Mouse (Mus musculus) forebrain, embryonic 16.5 days (tissue): ENCODE results near the gene Kcnma1. TPM values are rescaled to one million over a fixed set of nuclear protein-coding genes. Genes with fewer than 3 reads are reported as not detected.
A peak's percentile ranks its signal among the peaks of the same experiment; 100 is the strongest.

Experiments used
- ATAC-seq: fragments of 200-750 bp; cut with Nextera tagmentation; 2 replicates; pipeline ENCODE4 v1.8.0; 2017; ENCODE audit warnings: mild to moderate bottlenecking, moderate library complexity
- H3K27ac ChIP-seq: fragments of 300-500 bp; sonication (generic); 2 replicates; pipeline ENCODE4 v1.5.1; 2014; ENCODE audit warnings: low read length, control low read depth
- H3K27me3 ChIP-seq: fragments of 300-500 bp; sonication (generic); replicated peaks from 2 replicates; pipeline ENCODE4 v1.6.1; 2014; ENCODE audit warnings: low read length; ENCODE audit not compliant: control insufficient read depth, insufficient read depth
- H3K36me3 ChIP-seq: fragments of 300-500 bp; sonication (generic); 2 replicates; pipeline ENCODE4 v1.6.1; 2014; ENCODE audit not compliant: control insufficient read depth, insufficient read depth
- H3K4me1 ChIP-seq: fragments of 300-500 bp; sonication (generic); replicated peaks from 2 replicates; pipeline ENCODE4 v1.6.1; 2014; ENCODE audit warnings: low read length; ENCODE audit not compliant: control insufficient read depth, insufficient read depth
- H3K4me2 ChIP-seq: fragments of 300-500 bp; sonication (generic); 2 replicates; pipeline ENCODE4 v1.6.1; 2014; ENCODE audit warnings: mild to moderate bottlenecking, low read length, control low read depth
- H3K4me3 ChIP-seq: fragments of 300-500 bp; sonication (generic); replicated peaks from 2 replicates; pipeline ENCODE4 v1.5.1; 2014; ENCODE audit warnings: mild to moderate bottlenecking, low read length, control low read depth
- H3K9ac ChIP-seq: fragments of 300-500 bp; sonication (generic); replicated peaks from 2 replicates; pipeline ENCODE4 v1.6.1; 2014; ENCODE audit warnings: low read depth, low read length, control low read depth
- H3K9me3 ChIP-seq: fragments of 300-500 bp; sonication (generic); 2 replicates; pipeline ENCODE4 v1.6.1; 2016; ENCODE audit warnings: low read length; ENCODE audit not compliant: control insufficient read depth
- WGBS: fragments of 180-500 bp; shearing (Covaris S2); extraction: QIAGEN DNeasy Blood & Tissue Kit; methylation state at CpG from one replicate; pipeline ENCODE4 v1.1.7; 2014; 5-methylcytosine and 5-hydroxymethylcytosine counted together
- polyA plus RNA-seq: library from polyadenylated mRNA; unstranded; fragments of >200 nt; fragmentation: Nextera tagmentation; extraction: Ambion mirVana; gene quantifications from 2 replicates; pipeline ENCODE4 v1.2.1, GENCODE M21; 2015

The Kcnma1 gene
- polyA plus RNA-seq, 1 experiment from 2014 or later = 12.3 TPM

GRCm38 (mm10) chr14:23602937-23603336, 411.4 kb downstream of the Kcnma1 start:
- WGBS = 16% methylated on average over 4 of the region's 4 CpGs
- Histone ChIP-seq H3K27ac (no peak overlapping the region), H3K4me1 (no peaks in the 10 kb centered on the region), H3K27me3 (no peaks in the 10 kb centered on the region), H3K36me3 (no peaks in the 10 kb centered on the region), H3K4me2 (no peak overlapping the region), H3K9ac (no peak overlapping the region), H3K4me3 (no peak overlapping the region), H3K9me3 (no peaks in the 10 kb centered on the region)
- ATAC-seq = no peak

GRCm38 (mm10) chr14:23602054-23602453, 412.2 kb downstream of the Kcnma1 start:
- no peak overlapping the region for H3K27ac ChIP-seq

GRCm38 (mm10) chr14:23594629-23595028, 419.7 kb downstream of the Kcnma1 start:
- H3K9ac ChIP-seq = no peak overlapping the region
- no peaks in the 10 kb centered on the region for H3K27me3 ChIP-seq
- H3K4me2 ChIP-seq = no peak overlapping the region
- no peak for ATAC-seq
- H3K4me3 ChIP-seq = no peak overlapping the region
- H3K36me3 ChIP-seq = no peaks in the 10 kb centered on the region
- no peak overlapping the region for H3K27ac ChIP-seq
- no peaks in the 10 kb centered on the region for H3K9me3 ChIP-seq
- 87% methylated on average over 5 of the region's 5 CpGs for WGBS
- no peaks in the 10 kb centered on the region; the same call in 1 of the 2 replicates for H3K4me1 ChIP-seq

More at GRCm38 (mm10) chr14:23602054-23602453, 412.2 kb downstream of the Kcnma1 start:
- no peak for ATAC-seq
- 67% methylated on average over 2 of the region's 2 CpGs for WGBS
- H3K4me1 ChIP-seq = no peaks in the 10 kb centered on the region
- no peak overlapping the region for H3K4me3 ChIP-seq
- no peaks in the 10 kb centered on the region for H3K36me3 ChIP-seq
- no peaks in the 10 kb centered on the region for H3K27me3 ChIP-seq
- H3K9me3 ChIP-seq = no peaks in the 10 kb centered on the region
- H3K9ac ChIP-seq = no peak overlapping the region
- no peak overlapping the region for H3K4me2 ChIP-seq

- WGBS = 7% methylated on average over 6 of the region's 6 CpGs
- Histone ChIP-seq H3K27ac (no peak overlapping the region), H3K4me2 (no peak overlapping the region), H3K4me1 (no peaks in the 10 kb centered on the region; the same call in 1 of the 2 replicates), H3K36me3 (no peaks in the 10 kb centered on the region), H3K27me3 (no peaks in the 10 kb centered on the region), H3K9me3 (no peaks in the 10 kb centered on the region), H3K4me3 (no peak overlapping the region), H3K9ac (no peak overlapping the region)
- no peak for ATAC-seq
Measured at GRCm38 (mm10) chr14:23592826-23593447, 421.4 kb downstream of the Kcnma1 start.

GRCm38 (mm10) chr14:23589744-23590481, 424.4 kb downstream of the Kcnma1 start:
- no peak overlapping the region for H3K27ac ChIP-seq
- 79% methylated on average over 6 of the region's 7 CpGs for whole genome bisulfite sequencing
- no peaks in the 10 kb centered on the region; the same call in 1 of the 2 replicates for H3K4me1 ChIP-seq
- H3K4me3 ChIP-seq = no peak overlapping the region
- H3K4me2 ChIP-seq = no peak overlapping the region
- no peaks in the 10 kb centered on the region for H3K27me3 ChIP-seq
- no peak for ATAC-seq
- no peaks in the 10 kb centered on the region for H3K36me3 ChIP-seq
- no peak overlapping the region for H3K9ac ChIP-seq
- no peaks in the 10 kb centered on the region for H3K9me3 ChIP-seq

GRCm38 (mm10) chr14:23587451-23587850, 426.8 kb downstream of the Kcnma1 start:
- WGBS = 83% methylated on average over 9 of the region's 9 CpGs

GRCm38 (mm10) chr14:23583235-23583634, 431.1 kb downstream of the Kcnma1 start:
- 17% methylated on average over 2 of the region's 2 CpGs for WGBS
- peak; percentile 52 for ATAC-seq
- no peaks in the 10 kb centered on the region for H3K36me3 ChIP-seq
- no peaks in the 10 kb centered on the region for H3K27me3 ChIP-seq
- no peaks in the 10 kb centered on the region for H3K4me1 ChIP-seq
- no peak overlapping the region for H3K4me2 ChIP-seq
- no peak overlapping the region for H3K4me3 ChIP-seq
- H3K9me3 ChIP-seq = no peaks in the 10 kb centered on the region
- H3K9ac ChIP-seq = no peak overlapping the region
- H3K27ac ChIP-seq = no peak overlapping the region

More at GRCm38 (mm10) chr14:23587451-23587850, 426.8 kb downstream of the Kcnma1 start:
- Histone ChIP-seq H3K36me3 (no peaks in the 10 kb centered on the region), H3K9ac (no peak overlapping the region), H3K4me2 (no peak overlapping the region), H3K27me3 (no peaks in the 10 kb centered on the region), H3K9me3 (no peaks in the 10 kb centered on the region), H3K4me1 (no peaks in the 10 kb centered on the region), H3K27ac (no peak overlapping the region), H3K4me3 (no peak overlapping the region)
- no peak for ATAC-seq

- no peaks in the 10 kb centered on the region for H3K9me3 ChIP-seq
- H3K4me2 ChIP-seq = no peak overlapping the region
- no peaks in the 10 kb centered on the region for H3K27me3 ChIP-seq
- no peak overlapping the region for H3K9ac ChIP-seq
- no peak for ATAC-seq
- H3K36me3 ChIP-seq = no peaks in the 10 kb centered on the region
- WGBS = 76% methylated on average over 3 of the region's 3 CpGs
- H3K4me1 ChIP-seq = no peaks in the 10 kb centered on the region
- H3K27ac ChIP-seq = no peak overlapping the region
- no peak overlapping the region for H3K4me3 ChIP-seq
Measured at GRCm38 (mm10) chr14:23581282-23581681, 433.0 kb downstream of the Kcnma1 start.

- Histone ChIP-seq H3K4me2 (no peak overlapping the region), H3K9me3 (no peaks in the 10 kb centered on the region), H3K4me3 (no peak overlapping the region), H3K27me3 (no peaks in the 10 kb centered on the region), H3K9ac (no peak overlapping the region), H3K27ac (no peak overlapping the region), H3K36me3 (no peaks in the 10 kb centered on the region), H3K4me1 (peaks cover 7% of the 10 kb centered on the region; the same call in 1 of the 2 replicates)
- peak; percentile 84 for ATAC-seq
- WGBS = 4% methylated on average over 2 of the region's 2 CpGs
Measured at GRCm38 (mm10) chr14:23575951-23576350, 438.3 kb downstream of the Kcnma1 start.
